Mouse (Mus musculus) C2C12 (cell line): Measurements from ENCODE around the gene Arhgap23. TPM values are rescaled to one million over a fixed set of nuclear protein-coding genes. Genes with fewer than 3 reads are reported as not detected.

Experiments used
- H3K27me3 ChIP-seq: one replicate; pipeline ENCODE4 v1.6.1; 2011; ENCODE audit not compliant: control insufficient read depth, insufficient read depth, insufficient read length
- H3K36me3 ChIP-seq: one replicate; pipeline ENCODE4 v1.6.1; 2011; ENCODE audit not compliant: control insufficient read depth, insufficient read depth
- H3K4me3 ChIP-seq: one replicate; pipeline ENCODE4 v1.5.1; 2011; ENCODE audit warnings: mild to moderate bottlenecking, control low read depth; ENCODE audit not compliant: poor library complexity, insufficient read depth, severe bottlenecking
- H3K79me2 ChIP-seq: one replicate; pipeline ENCODE4 v1.6.1; 2011; ENCODE audit not compliant: control insufficient read depth, insufficient read depth
- H3K79me3 ChIP-seq: one replicate; pipeline ENCODE4 v1.6.1; 2011; ENCODE audit warnings: low read depth, control low read depth
- H3ac ChIP-seq: one replicate; pipeline ENCODE3; 2011; ENCODE audit warnings: low read depth; ENCODE audit not compliant: control insufficient read depth, insufficient read length
- CEBPB ChIP-seq: IDR thresholded peaks from one replicate; pipeline ENCODE4 v1.6.1; 2011; ENCODE audit warnings: low read depth, mild to moderate bottlenecking, control low read depth, moderate library complexity
- CTCF ChIP-seq: IDR thresholded peaks from one replicate; pipeline ENCODE4 v1.5.1; 2011; ENCODE audit not compliant: control insufficient read depth, insufficient read depth, insufficient read length
- FOSL1 ChIP-seq: IDR thresholded peaks from one replicate; pipeline ENCODE4 v1.8.0; 2011; ENCODE audit warnings: mild to moderate bottlenecking, low read length; ENCODE audit not compliant: poor library complexity, insufficient read depth, severe bottlenecking
- MAX ChIP-seq: IDR thresholded peaks from one replicate; pipeline ENCODE4 v1.6.1; 2011; ENCODE audit warnings: mild to moderate bottlenecking, control low read depth
- MYOD1 ChIP-seq: IDR thresholded peaks from one replicate; pipeline ENCODE4 v1.6.1; 2011; ENCODE audit warnings: low read depth; ENCODE audit not compliant: control insufficient read depth, insufficient read length
- MYOG ChIP-seq: IDR thresholded peaks from one replicate; pipeline ENCODE4 v1.6.1; 2011; ENCODE audit not compliant: control insufficient read depth, insufficient read length; ENCODE audit errors: extremely low read depth
- USF1 ChIP-seq: IDR thresholded peaks from one replicate; pipeline ENCODE4 v1.6.1; 2011; ENCODE audit warnings: low read depth, mild to moderate bottlenecking, control low read depth, moderate library complexity
- polyA plus RNA-seq: library from polyadenylated mRNA; unstranded; fragments of >200 nt; fragmentation: generic; extraction: Trizol; gene quantifications from one replicate; pipeline ENCODE4 v1.2.1, GENCODE M21; 2012; ENCODE audit warnings: missing spikeins

Arhgap23 gene
- polyA plus RNA-seq, 1 experiment, result 23.9 TPM

DNA sequence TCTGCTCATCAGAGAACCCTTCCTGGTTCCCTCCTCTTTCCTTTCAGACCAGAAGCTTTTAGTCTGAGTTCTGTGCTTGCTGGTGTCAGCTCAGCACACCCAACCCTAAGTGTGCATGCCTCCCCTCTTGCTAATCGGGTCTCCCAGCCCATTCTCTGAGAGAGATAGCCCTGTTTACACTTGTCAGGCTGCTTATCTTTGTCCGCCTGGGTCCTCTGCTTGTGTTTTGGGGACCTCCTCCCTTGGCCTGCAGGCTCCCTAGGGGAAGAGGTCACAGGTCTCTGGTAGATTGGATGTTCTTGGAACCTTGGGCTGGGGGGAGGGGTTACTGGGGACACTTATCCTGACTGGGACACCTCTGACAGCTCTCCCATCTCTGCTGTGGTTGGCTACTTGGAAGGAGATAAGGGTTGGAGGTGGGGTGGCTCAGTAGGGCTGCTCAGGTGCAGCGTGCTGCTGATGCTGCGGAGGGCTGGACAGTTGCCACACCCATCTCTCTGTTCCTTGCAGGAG lies 30.7 kb downstream of the Arhgap23 start:
- peaks cover 49% of the 10 kb centered on the region for H3K79me2 ChIP-seq
- H3K4me3 ChIP-seq, result no peak overlapping the region
- no peaks in the 10 kb centered on the region for H3K27me3 ChIP-seq
- peaks cover 13% of the 10 kb centered on the region for H3K79me3 ChIP-seq
- no peak for TF ChIP-seq MYOD1
- TF ChIP-seq USF1, result no peak
- no peak for TF ChIP-seq FOSL1
- TF ChIP-seq CEBPB, result no peak
- peaks cover 58% of the 10 kb centered on the region for H3K36me3 ChIP-seq
- no peak overlapping the region for H3ac ChIP-seq

DNA sequence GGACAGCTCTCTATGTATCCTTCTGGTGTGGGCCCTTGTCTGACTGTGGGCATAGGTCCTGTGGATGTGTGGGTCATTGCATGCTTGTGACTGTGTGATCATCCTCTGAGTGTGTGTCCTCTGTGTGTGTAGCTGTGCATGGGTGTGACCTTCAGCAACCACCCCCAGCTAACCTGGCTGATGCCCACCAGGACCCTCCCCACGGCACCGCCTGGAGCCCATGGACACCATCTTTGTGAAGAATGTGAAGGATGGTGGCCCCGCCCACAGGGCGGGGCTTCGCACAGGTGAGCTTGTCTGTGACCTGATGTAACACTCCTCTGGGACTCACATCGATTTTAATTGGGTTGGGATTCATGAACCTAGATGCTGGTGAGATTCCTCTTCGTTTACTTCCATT lies 32.6 kb downstream of the Arhgap23 start:
- no peak overlapping the region for H3K4me3 ChIP-seq
- H3K79me3 ChIP-seq, result peaks cover 24% of the 10 kb centered on the region
- peaks cover 76% of the 10 kb centered on the region for H3K36me3 ChIP-seq
- peaks cover 49% of the 10 kb centered on the region for H3K79me2 ChIP-seq
- no peaks in the 10 kb centered on the region for H3K27me3 ChIP-seq
- no peak overlapping the region for H3ac ChIP-seq
- TF ChIP-seq CEBPB (no peak), FOSL1 (no peak), MYOD1 (no peak), MYOG (no peak)

DNA sequence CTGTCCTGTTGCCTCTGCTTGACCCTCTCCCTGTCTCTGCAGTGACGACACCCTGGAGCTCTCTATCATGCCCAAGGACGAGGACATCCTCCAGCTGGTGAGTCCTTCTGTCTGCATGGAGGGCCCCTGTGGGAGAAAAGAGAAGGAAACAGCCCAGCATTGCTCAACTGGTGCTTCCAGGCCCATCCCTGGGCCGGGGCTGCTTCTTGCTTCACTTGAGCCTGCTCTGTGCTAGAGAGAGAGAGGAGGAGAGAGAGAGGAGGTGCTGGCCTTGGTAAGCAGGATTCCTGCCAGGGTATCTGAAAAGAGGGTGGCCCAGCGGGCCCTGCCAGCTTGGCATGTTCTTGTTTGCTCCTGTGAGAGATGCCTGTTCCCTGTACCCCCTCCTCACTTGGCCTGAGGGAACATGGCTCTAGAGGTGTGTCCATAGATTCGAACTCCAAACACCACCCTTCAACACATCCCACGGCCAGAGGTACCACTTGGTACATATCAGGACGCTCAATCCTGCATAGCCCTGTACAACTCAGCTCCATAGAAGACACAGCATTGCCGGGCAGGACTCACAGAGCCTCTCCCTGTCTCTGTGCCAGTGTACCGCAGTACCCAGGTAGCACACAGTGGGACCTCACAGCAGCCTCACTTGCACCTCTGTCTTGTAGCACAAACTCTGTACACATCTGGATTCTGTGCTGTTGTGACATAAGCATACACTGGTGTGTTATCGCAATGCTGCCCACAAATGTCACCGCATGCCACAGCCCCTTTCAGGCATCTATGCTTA lies 33.5 kb downstream of the Arhgap23 start:
- no peak for TF ChIP-seq MYOG
- no peak for TF ChIP-seq FOSL1
- no peak for TF ChIP-seq MAX
- TF ChIP-seq CEBPB, result no peak
- TF ChIP-seq CTCF, result no peak
- no peak for TF ChIP-seq USF1
- TF ChIP-seq MYOD1, result no peak
- no peak overlapping the region for H3K4me3 ChIP-seq
- H3K79me2 ChIP-seq, result peaks cover 49% of the 10 kb centered on the region
- no peaks in the 10 kb centered on the region for H3K27me3 ChIP-seq
- H3ac ChIP-seq, result peak overlapping the region; percentile 15
- peaks cover 23% of the 10 kb centered on the region for H3K79me3 ChIP-seq
- H3K36me3 ChIP-seq, result peaks cover 78% of the 10 kb centered on the region

DNA sequence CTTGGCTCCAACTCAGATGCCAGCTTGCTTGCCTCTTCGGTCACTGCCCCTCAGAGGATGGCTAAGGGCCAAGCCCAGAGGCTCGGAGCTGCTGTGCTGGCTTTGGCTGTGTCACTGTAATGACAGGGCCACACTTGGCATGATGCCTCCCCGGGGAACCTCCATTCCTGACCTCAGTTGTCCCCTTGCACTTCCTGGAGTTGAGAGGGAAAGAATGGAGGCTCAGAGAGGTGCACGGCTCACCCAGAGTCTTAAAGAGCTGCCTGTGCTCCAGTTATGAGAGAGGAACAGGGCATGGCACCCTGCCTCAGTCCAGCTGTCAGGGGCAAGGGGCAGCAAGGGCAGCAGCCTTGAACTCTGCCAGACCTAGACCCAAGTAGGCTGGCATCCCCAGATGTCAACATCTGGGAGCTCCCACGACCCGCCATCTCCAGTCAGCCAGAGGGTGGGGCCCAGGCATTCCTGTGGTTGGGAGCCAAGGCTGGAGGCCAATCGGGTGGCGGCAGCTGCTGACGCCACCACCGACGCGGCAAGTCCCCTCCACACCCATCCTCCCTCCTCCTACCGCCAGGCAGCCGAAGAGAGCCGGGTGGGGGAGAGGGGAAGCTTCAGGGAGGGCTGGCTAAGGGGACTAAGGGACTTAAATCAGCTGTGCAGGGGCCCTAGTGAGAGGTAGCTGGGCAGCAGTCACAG lies 34.4 kb downstream of the Arhgap23 start:
- H3K27me3 ChIP-seq, result no peaks in the 10 kb centered on the region
- H3K79me3 ChIP-seq, result peaks cover 25% of the 10 kb centered on the region
- H3K4me3 ChIP-seq, result peak overlapping the region; percentile 51
- peak overlapping the region; percentile 66 for H3ac ChIP-seq
- peaks cover 80% of the 10 kb centered on the region for H3K36me3 ChIP-seq
- TF ChIP-seq MAX (no peak), MYOG (no peak), USF1 (no peak), FOSL1 (no peak), CTCF (no peak)
- peaks cover 49% of the 10 kb centered on the region for H3K79me2 ChIP-seq

DNA sequence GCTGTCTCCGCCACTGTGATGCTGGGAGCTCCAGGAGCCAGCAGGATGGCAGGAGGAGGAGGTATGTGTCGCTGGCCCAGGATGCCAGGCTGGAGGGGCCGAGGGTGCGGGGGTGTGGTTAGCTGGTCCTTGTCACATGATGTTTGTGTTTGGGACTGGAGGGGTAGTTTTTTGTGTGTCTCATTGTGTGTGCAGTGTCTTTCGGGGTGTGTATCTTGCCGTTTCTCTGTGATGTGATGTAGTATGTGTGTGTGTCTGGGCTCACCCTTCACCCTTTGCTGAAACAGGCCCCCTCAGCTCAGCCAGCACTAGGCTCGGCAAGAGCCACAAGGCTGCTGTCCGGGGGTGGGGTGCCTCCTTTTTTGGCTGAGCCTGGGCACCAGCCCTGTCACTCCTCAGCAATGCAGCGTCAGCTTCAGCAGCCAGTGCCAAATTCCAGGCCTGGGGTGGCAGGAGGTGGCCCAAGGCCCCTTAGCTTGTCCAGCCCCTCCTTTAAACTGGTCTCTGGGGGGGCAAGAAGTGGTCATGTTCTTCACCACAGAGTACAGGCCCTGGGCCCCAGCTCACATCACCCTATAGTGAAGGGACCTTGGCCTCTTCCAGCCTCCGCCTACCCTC lies 35.1 kb downstream of the Arhgap23 start:
- peak overlapping the region; percentile 66 for H3ac ChIP-seq
- TF ChIP-seq MYOD1, result no peak
- no peak for TF ChIP-seq CEBPB
- TF ChIP-seq USF1, result peak; percentile 64
- TF ChIP-seq MYOG, result no peak
- TF ChIP-seq CTCF, result no peak
- TF ChIP-seq FOSL1, result no peak
- TF ChIP-seq MAX, result no peak
- H3K4me3 ChIP-seq, result peak overlapping the region; percentile 51
- peaks cover 80% of the 10 kb centered on the region for H3K36me3 ChIP-seq
- no peaks in the 10 kb centered on the region for H3K27me3 ChIP-seq
- peaks cover 53% of the 10 kb centered on the region for H3K79me2 ChIP-seq
- H3K79me3 ChIP-seq, result peaks cover 25% of the 10 kb centered on the region
